25 mouse cellular contexts compared by ENCODE assay signal in genomic region chr12:4199271-4199670, GRCm38 (mm10).
"Had no signal": no experiment of that assay in that cellular context is flagged by ENCODE, and none has a peak within 500 bp of the region (broad histone marks: within the 10 kb centered on the region; RNA-seq: fewer than 3 reads in every experiment).

No protein-coding gene starts in this region.

- H3K4me3 ChIP-seq: heart, embryonic 10.5 days; heart, embryonic 13.5 days; heart, embryonic 15.5 days; hindbrain, embryonic 13.5 days; hindbrain, embryonic 15.5 days; kidney, embryonic 15.5 days; limb, embryonic 13.5 days; limb, embryonic 15.5 days; liver, embryonic 12.5 days had no signal

- H3K27ac ChIP-seq: heart, embryonic 10.5 days; heart, embryonic 13.5 days; heart, embryonic 15.5 days; hindbrain, embryonic 13.5 days; hindbrain, embryonic 15.5 days; hindbrain, postnatal 0 days; kidney, embryonic 15.5 days; kidney, postnatal 0 days; limb, embryonic 13.5 days; limb, embryonic 15.5 days; liver, embryonic 12.5 days; liver, embryonic 14.5 days had no signal

- DNase-seq: gastrocnemius, postnatal 14 days; heart, adult 18-20 months; heart, postnatal 14 days; heart, postnatal 36 days; kidney, adult 11 months; kidney, adult 2 months; kidney, adult 9 months; kidney, postnatal 14 days; kidney, postnatal 36 days; layer of hippocampus, adult 9-11 months; layer of hippocampus, postnatal 36 days; left cerebral cortex, postnatal 4 days had no signal

- H3K9me3 ChIP-seq: heart, embryonic 10.5 days; heart, embryonic 13.5 days; heart, embryonic 15.5 days; hindbrain, embryonic 13.5 days; hindbrain, embryonic 15.5 days; kidney, embryonic 15.5 days; limb, embryonic 13.5 days; limb, embryonic 15.5 days; liver, embryonic 12.5 days had no signal

- H3K36me3 ChIP-seq: heart, embryonic 15.5 days; liver, embryonic 12.5 days had no signal

- H3K9ac ChIP-seq: heart, embryonic 13.5 days; heart, embryonic 15.5 days; hindbrain, embryonic 13.5 days; hindbrain, embryonic 15.5 days; kidney, embryonic 15.5 days; limb, embryonic 13.5 days; limb, embryonic 15.5 days; liver, embryonic 12.5 days; liver, embryonic 14.5 days had no signal

- H3K4me2 ChIP-seq: heart, embryonic 13.5 days; heart, embryonic 15.5 days; hindbrain, embryonic 13.5 days; hindbrain, embryonic 15.5 days; kidney, embryonic 15.5 days; limb, embryonic 13.5 days; limb, embryonic 15.5 days; liver, embryonic 12.5 days had no signal

- ATAC-seq: hindbrain, postnatal 0 days; intestine, embryonic 16.5 days; liver, embryonic 12.5 days had no signal

- H3K4me1 ChIP-seq: heart, embryonic 13.5 days; heart, embryonic 15.5 days; hindbrain, embryonic 15.5 days; limb, embryonic 13.5 days; limb, embryonic 15.5 days; liver, embryonic 12.5 days had no signal

- H3K27me3 ChIP-seq: heart, embryonic 13.5 days; heart, embryonic 15.5 days; hindbrain, embryonic 13.5 days; hindbrain, embryonic 15.5 days; kidney, embryonic 15.5 days; limb, embryonic 13.5 days; limb, embryonic 15.5 days; liver, embryonic 12.5 days had no signal
